Mouse (Mus musculus): ENCODE results near the gene Ccnl2. TPM values are rescaled to one million over a fixed set of nuclear protein-coding genes. Genes with fewer than 3 reads are reported as not detected.

Ccnl2 gene
- polyA plus RNA-seq, 1 experiment: 24.7 TPM

- no peak overlapping the region for H3K4me3 ChIP-seq
- H3K79me2 ChIP-seq (ENCODE audit: control insufficient read depth, insufficient read depth): no peaks in the 10 kb centered on the region
- H3K4me2 ChIP-seq (ENCODE audit: low read depth): no peak overlapping the region
- H3ac ChIP-seq (ENCODE audit: control insufficient read depth, insufficient read length): no peak overlapping the region
- no peaks in the 10 kb centered on the region for H3K36me3 ChIP-seq (ENCODE audit: control insufficient read depth, insufficient read depth)
- no peak for TF ChIP-seq MAX (IDR thresholded peaks at IDR 0.05; ENCODE audit: low read depth)
- no peak for TF ChIP-seq POLR2A (IDR thresholded peaks at IDR 0.05; ENCODE audit: insufficient read length, low read depth)
- H3K27me3 ChIP-seq (ENCODE audit: control insufficient read depth, insufficient read depth, insufficient read length): peaks cover 15% of the 10 kb centered on the region
Measured at GRCm38 (mm10) chr4:155791240-155791933, 20.9 kb upstream of the Ccnl2 start.

- Histone ChIP-seq H3K79me2 (ENCODE audit: control insufficient read depth, insufficient read depth) (no peaks in the 10 kb centered on the region), H3K4me2 (ENCODE audit: low read depth) (no peak overlapping the region), H3K4me3 (no peak overlapping the region), H3ac (ENCODE audit: control insufficient read depth, insufficient read length) (no peak overlapping the region), H3K36me3 (ENCODE audit: control insufficient read depth, insufficient read depth) (no peaks in the 10 kb centered on the region), H3K27me3 (ENCODE audit: control insufficient read depth, insufficient read depth, insufficient read length) (peaks cover 15% of the 10 kb centered on the region)
- TF ChIP-seq MYOD1 (IDR thresholded peaks at IDR 0.05; ENCODE audit: control insufficient read depth in 1 of 3, insufficient read length in 2 of 3, low read depth in 2 of 3) (no peak), MAX (IDR thresholded peaks at IDR 0.05; ENCODE audit: low read depth) (no peak), SRF (IDR thresholded peaks at IDR 0.05; ENCODE audit: control insufficient read depth, insufficient read length, low read depth) (no peak), TCF3 (IDR thresholded peaks at IDR 0.05; ENCODE audit: insufficient read length, low read depth) (no peak), POLR2A (IDR thresholded peaks at IDR 0.05; ENCODE audit: insufficient read length, low read depth) (no peak), USF1 (IDR thresholded peaks at IDR 0.05; ENCODE audit: low read depth) (no peak), REST (IDR thresholded peaks at IDR 0.05; ENCODE audit: insufficient read depth, insufficient read length) (no peak), E2F4 (IDR thresholded peaks at IDR 0.05; ENCODE audit: insufficient read depth) (no peak), CEBPB (IDR thresholded peaks at IDR 0.05; ENCODE audit: insufficient read depth, poor library complexity, severe bottlenecking) (no peak), TCF12 (IDR thresholded peaks at IDR 0.05; ENCODE audit: insufficient read depth, poor library complexity, severe bottlenecking) (no peak), MYOG (IDR thresholded peaks at IDR 0.05; ENCODE audit: control insufficient read depth in 1 of 3, insufficient read depth in 1 of 3, insufficient read length in 2 of 3, low read depth in 2 of 3) (no peak), POLR2AphosphoS2 (IDR thresholded peaks at IDR 0.05; ENCODE audit: insufficient read length, low read depth) (no peak)
Measured at GRCm38 (mm10) chr4:155793730-155794129, 18.6 kb upstream of the Ccnl2 start.

- Histone ChIP-seq H3K4me3 (no peak overlapping the region), H3K27me3 (ENCODE audit: control insufficient read depth, insufficient read depth, insufficient read length) (no peaks in the 10 kb centered on the region), H3K36me3 (ENCODE audit: control insufficient read depth, insufficient read depth) (peaks cover 9% of the 10 kb centered on the region), H3K4me2 (ENCODE audit: low read depth) (no peak overlapping the region), H3ac (ENCODE audit: control insufficient read depth, insufficient read length) (no peak overlapping the region), H3K79me2 (ENCODE audit: control insufficient read depth, insufficient read depth) (peaks cover 24% of the 10 kb centered on the region)
- TF ChIP-seq MYOD1 (IDR thresholded peaks at IDR 0.05; ENCODE audit: control insufficient read depth in 1 of 3, insufficient read length in 2 of 3, low read depth in 2 of 3) (no peak), TCF3 (IDR thresholded peaks at IDR 0.05; ENCODE audit: insufficient read length, low read depth) (no peak), E2F4 (IDR thresholded peaks at IDR 0.05; ENCODE audit: insufficient read depth) (no peak), USF1 (IDR thresholded peaks at IDR 0.05; ENCODE audit: low read depth) (no peak), POLR2AphosphoS2 (IDR thresholded peaks at IDR 0.05; ENCODE audit: insufficient read length, low read depth) (no peak), REST (IDR thresholded peaks at IDR 0.05; ENCODE audit: insufficient read depth, insufficient read length) (no peak)
Measured at GRCm38 (mm10) chr4:155802075-155802474, 10.2 kb upstream of the Ccnl2 start.

- Histone ChIP-seq H3ac (ENCODE audit: control insufficient read depth, insufficient read length) (peak within 1 kb of the TSS; percentile 5), H3K27me3 (ENCODE audit: control insufficient read depth, insufficient read depth, insufficient read length) (no peaks in the 10 kb centered on the region), H3K79me2 (ENCODE audit: control insufficient read depth, insufficient read depth) (peaks cover 24% of the 10 kb centered on the region), H3K4me3 (peak within 1 kb of the TSS; percentile 88), H3K4me2 (ENCODE audit: low read depth) (peak within 1 kb of the TSS; percentile 96), H3K36me3 (ENCODE audit: control insufficient read depth, insufficient read depth) (peaks cover 11% of the 10 kb centered on the region)
- no peak for TF ChIP-seq E2F4 (IDR thresholded peaks at IDR 0.05; ENCODE audit: insufficient read depth)
- TF ChIP-seq TCF12 (IDR thresholded peaks at IDR 0.05; ENCODE audit: insufficient read depth, poor library complexity, severe bottlenecking): no peak
- TF ChIP-seq POLR2A (IDR thresholded peaks at IDR 0.05; ENCODE audit: insufficient read length, low read depth): no peak
- TF ChIP-seq MAX (IDR thresholded peaks at IDR 0.05; ENCODE audit: low read depth): no peak
- no peak for TF ChIP-seq TCF3 (IDR thresholded peaks at IDR 0.05; ENCODE audit: insufficient read length, low read depth)
- TF ChIP-seq REST (IDR thresholded peaks at IDR 0.05; ENCODE audit: insufficient read depth, insufficient read length): no peak
- TF ChIP-seq USF1 (IDR thresholded peaks at IDR 0.05; ENCODE audit: low read depth): no peak
- no peak for TF ChIP-seq CEBPB (IDR thresholded peaks at IDR 0.05; ENCODE audit: insufficient read depth, poor library complexity, severe bottlenecking)
- no peak for TF ChIP-seq MYOD1 (IDR thresholded peaks at IDR 0.05; ENCODE audit: control insufficient read depth in 1 of 3, insufficient read length in 2 of 3, low read depth in 2 of 3)
- no peak for TF ChIP-seq SRF (IDR thresholded peaks at IDR 0.05; ENCODE audit: control insufficient read depth, insufficient read length, low read depth)
- TF ChIP-seq MYOG (IDR thresholded peaks at IDR 0.05; ENCODE audit: control insufficient read depth in 1 of 3, insufficient read depth in 1 of 3, insufficient read length in 2 of 3, low read depth in 2 of 3): no peak
Measured at GRCm38 (mm10) chr4:155802741-155803339, 9.4 kb upstream of the Ccnl2 start, which contains the start of gene Mrpl20. Gene Mrpl20 (plus strand): TSS chr4:155802878.

Measured in myocyte (in vitro differentiated cells).